Mouse (Mus musculus) heart, adult 8-10 months (tissue): Measurements from ENCODE around the gene Limk2. TPM values are rescaled to one million over a fixed set of nuclear protein-coding genes. Genes with fewer than 3 reads are reported as not detected.

Experiments
- DNase-seq: peaks from one replicate; pipeline ENCODE4 v3.0.0; 2022; ENCODE audit warnings: low spot score
- total RNA-seq, 4 experiments: library from RNA; stranded (reverse); gene quantifications; 2 replicates each; pipeline ENCODE4 v1.2.4; 2022

The Limk2 gene
- total RNA-seq, 4 experiments from 2014 or later: 16.7 to 25.5 (median 19.4) TPM

DNA sequence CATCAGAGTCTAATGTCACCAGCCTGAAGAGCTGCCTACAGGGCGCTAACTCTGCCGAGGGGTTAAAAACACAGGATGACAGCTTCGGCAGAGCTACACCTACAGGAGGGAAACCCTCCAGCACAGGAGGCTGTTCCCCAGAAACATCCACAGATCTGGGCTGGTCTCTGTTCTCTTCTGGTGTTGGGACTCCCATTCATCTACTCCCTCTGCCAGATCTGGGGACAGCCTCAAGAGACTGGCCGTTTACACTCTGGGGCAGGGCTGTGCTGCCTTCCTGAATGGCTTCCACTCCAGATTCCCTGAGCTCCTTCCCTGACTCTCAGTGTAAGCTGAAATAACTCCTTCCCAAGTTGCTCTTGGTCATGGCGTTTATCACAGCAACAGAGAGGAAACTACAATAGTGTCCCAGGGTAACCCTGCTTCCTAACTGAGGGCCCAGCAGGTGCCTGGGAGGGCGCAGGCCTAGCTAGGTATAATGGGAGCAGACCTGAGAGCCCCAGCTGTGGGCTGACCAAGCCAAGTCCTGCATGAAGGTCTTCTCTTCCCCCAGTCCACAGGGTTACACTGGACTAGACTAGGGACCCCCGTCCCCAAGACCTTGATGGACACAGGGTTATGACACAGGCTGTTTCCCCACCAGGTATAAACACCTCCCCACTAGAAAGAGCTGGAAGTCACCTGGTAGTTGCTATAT is 37.2 kb downstream of the Limk2 start:
- DNase-seq: no peak

DNA sequence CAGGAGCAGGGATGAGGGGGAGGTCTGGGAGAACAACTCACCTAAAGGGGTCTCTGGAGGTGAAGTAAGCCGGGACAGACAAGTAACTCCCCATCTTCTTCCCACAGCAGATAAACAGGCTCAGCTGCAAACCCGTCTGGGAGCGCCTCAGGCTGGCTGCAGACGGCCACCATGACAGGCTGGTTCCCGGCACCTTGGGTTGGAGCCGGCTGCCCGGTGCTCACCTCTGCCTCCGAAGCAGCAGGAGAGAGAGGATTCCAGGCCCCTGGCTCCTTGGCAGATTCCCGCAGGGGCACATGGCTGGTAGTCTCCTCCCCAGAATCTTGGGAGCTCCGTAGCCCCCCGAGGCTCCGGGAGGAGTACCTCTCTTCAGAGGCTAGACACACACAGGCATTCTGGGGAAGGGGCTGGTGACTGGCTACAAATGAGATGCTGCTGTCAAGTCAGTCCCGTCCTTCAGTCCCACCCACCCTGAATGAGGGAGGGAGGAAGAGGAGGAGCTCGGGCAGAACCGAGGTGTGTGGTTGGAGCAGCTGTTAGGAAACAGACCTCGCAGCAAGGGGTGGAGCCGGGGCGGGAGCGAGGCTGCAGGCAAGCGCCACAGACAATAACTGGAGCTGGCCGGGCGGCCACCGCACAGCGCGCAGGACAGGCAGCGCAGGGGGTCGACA is 37.9 kb downstream of the Limk2 start:
- peak; percentile 73 for DNase-seq

DNA sequence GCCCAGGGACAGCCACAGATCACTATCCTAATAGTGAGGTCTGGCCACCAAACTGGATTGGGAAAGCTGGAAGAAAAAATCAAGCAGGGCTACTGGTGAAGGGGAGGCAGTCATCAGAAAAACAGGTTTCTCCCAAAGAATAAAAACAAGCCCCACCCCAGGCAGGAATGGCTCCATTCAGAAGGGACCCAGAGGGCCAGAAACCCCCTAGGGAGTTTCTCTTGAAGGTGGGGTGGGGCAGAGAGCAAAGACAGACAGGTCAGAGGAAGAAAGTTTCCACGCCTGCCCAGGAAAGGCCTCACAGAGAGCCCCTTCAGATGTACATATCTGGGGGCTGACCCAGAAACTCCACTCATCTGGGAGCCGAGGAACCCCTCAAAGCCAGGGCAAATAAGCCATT is 38.8 kb downstream of the Limk2 start:
- no peak for DNase-seq

DNA sequence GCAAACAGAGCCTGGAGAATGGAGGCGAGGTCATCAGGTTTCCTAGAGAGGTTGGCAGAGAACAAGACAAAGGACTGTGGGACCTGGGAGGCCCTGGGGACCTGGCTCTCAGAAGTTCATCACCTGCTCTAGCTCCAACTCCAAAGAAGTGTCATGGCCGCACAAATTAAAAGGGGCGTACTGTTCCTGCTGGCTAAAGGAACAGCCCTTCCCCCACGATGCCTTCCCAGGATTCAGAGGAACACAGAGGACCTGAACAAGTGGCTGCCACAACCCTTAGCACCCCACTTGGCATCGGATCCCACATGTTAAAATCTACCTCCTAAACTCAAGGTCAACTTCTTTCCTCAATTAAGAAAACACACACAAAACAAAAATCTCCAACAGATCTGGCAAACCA is 39.5 kb downstream of the Limk2 start:
- no peak for DNase-seq

DNA sequence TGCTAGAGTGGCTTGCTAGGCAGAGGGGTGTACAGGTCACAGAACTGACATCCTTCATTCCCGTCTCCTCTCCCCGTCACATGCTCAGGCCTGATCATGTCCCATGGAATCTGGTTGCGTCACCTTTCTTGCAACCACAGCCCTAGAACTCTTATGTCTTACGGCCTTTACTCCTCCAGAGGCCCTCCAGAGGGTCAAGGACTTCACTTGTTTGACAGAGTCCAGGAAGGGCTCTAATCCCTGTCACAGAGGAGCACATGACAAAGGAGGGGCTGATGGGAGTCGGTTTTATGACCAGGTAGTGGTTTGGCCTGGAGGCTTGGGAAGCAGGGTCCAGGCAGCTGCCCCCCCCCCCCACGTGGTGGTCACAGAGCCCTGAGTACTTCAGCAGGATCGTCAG is 40.0 kb downstream of the Limk2 start:
- DNase-seq: no peak

DNA sequence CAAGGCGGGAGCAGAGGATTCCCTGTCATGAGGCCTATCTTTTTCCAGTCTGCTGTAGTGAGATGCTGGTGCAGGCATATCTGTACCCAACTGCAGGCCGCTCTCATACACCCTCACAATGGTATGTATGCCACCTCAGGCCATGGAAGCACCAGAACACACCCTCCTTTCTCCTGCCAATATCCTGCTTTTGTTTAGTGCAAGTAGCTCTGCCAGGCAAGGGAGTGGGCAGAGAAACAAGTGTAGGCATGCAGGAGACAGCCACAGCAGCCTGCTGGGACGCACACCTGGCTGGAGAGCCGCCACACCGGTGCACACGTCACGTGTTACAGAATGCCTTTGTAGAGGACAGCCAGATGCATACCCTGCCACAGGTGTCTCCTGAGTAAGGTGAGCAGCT is 42.6 kb downstream of the Limk2 start:
- DNase-seq: no peak

DNA sequence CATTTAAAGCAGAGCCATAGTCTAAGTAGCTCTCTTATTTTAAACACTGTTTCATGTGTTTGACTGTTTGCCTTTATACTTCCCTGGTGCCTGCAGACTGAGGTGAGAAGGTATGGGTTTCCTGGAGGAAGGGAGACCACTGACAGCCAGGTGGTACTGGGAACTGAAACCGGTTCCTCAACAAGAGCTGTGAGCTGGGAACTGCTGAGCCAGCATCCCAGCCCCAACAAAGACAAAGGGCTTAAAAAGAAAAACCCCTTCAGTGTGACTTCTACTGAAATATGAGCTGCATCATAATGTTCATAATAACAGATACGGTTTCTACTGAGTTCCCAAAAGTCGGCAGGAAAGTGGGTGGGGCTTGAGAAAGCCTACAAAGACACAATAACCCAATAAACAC is 46.1 kb downstream of the Limk2 start:
- DNase-seq: no peak

DNA sequence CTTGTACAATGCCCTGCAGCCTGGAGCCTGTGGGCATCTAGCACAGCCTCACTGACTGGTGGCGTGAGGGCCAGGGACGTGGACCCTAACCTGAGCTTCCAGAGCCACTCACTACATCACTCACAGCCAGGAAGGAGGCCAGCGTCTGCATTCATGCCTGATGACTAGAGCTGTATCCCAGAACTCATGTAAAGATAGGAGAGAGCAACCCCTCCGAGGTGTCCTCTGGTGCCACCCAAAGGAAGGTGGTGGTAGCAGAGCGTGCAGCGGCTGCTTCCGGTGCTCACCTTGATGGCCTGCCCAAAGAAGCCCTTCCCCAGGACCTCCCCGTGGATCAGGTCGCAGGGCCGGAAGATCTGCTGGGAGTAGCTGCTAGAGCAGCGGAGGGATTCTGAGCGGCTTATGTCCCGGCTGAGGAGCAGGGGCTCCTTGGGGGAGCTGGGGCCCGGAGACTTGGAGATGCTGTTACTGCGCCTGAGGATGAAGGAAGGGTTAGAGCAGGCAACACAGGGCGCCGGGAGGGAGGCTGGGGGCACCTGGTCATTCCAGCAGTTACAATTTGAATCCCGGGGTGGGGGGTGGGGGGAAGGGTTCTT is 55.9 kb downstream of the Limk2 start:
- no peak for DNase-seq

DNA sequence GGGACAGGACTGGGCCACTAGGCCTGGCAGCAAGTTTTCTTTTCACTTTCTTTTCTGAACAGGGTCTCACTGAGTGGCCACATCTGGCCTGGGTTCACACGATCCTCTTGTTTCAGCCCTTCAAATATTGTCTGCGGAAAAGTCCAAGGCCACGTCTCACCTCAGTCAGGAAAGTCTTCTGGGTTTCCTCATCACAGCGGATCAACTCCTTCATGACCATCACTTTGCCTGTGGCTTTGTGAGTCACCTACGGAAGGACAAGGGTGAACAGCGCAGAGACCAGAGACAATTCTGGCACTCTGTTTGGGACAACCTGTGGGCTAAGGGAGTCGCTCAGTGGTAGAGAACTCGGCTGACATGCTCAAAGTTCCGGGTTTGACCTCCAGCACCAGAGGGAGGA is 56.9 kb downstream of the Limk2 start:
- DNase-seq: no peak

DNA sequence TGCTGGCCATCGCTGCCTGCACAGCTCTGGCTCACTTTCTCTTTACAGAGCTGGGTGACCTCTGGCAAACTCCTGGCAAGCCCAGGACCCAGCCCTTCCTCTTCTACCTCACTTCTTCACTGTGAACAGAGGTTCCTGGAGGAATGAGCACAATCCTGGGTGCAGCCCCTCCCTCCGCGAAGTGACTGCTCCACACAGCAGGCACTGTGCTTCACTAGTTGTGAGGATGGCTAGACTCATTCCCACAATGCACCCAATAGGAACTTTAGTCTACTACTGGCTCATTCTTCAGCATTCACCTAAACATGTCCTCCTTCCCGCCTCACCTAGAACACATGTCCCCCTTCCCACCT is 59.7 kb downstream of the Limk2 start:
- DNase-seq: no peak

DNA sequence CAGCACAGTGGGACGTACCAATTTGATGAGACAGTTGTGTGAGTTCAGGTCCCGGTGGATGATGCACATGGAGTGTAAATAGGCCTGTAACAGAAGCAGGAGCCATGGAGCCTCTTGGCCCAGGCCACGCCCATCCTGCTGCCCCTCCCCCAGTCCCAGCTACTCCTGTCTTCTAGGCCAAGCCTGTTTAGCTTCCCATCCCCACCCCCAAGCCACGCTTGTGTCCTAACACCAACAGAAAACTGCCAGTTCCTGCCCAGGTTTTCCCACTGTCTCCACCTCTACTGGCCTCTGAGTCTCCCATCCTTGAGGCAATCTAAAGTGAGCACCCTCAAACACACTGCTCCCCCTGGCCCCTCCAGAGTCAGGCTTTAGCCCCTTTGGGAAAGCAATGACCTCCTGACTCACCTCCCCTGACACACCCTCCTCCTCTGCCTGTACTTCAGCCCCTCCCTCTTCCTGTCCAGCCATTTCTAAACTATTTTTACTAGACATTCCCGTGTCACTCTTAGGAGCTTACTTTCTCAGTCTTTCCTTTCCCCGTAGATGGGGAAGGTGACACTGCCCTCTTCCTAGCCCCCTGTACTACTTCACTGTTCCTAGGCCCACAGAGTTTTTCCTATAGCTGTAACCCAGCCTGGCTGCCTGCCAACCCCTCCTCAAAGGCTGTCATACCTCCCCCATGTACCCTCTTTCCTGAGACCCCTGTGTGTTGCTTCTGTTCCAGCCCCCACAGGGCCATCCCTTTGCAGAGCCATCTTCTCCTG is 60.2 kb downstream of the Limk2 start:
- no peak for DNase-seq

DNA sequence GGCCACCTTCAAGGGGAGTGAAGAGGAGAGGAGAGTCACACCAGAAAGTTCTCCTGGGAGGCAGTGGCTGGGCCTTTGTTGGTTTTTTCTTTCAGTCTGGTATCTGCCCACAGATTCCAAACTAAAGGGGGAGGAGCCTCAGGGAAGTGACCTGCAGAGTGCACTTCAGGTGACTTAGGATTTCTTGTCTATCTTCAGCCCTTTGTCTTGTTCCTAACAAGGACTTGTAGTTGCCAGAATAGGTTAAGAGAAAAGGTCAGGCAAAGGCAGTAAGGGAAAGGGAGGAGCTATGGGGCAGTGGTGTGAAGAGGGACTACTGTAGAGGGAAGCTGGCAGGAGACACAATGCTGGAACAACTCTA is 61.2 kb downstream of the Limk2 start:
- no peak for DNase-seq

DNA sequence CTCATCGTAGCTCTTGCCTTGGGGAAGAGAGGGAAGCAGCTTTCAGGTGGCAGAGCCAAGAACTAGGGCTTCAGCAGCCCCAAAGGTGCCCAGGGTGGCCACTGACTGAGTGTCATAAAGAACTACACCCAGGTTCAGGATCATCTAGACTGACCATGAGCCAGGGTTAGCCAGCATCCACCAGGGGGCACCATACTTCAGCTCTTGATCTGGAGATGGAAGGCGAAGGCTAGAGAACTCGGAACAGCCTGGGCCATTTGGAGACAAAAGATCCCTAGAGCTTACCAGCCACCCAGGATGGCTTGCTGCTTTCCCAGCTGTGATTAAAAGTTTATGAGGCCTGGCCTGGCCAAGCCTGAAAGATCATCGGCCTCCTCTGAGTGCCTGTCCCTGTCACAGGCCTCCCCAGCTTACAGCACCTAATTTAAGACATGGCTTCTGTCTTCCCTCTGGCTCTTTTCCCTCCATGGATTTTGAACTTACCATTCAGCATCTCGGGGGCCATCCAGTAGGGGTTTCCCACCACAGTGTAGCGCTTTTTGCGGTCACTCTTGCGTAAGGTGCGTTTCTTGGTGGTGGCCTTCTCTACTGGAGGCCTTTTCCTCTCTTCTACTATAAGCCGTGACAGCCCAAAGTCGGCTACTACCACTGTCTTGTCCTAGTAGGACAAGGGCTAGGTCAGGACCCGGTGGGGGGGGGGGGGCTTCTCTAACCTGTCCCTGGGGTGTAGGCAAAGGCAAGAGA is 61.7 kb downstream of the Limk2 start:
- peak; percentile 85 for DNase-seq

DNA sequence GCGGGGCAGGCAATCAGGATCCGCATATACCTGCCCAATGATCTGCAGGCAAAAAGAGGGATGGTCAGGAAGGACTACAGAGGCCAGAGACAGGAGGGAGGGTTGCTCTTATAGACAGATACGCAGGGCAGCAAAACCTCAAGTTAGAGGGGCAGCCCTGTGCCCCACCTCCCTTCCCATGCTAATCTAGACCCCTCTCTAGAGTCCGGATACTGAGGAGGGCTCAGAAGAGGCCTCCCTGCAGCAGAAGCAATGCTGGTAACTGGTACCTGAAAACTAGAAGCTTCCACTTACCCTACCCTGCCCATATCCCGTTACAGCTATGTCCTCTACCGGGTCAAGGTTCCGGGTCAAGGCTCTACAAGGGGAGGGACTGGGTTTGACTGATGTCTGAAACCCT is 62.6 kb downstream of the Limk2 start:
- DNase-seq: no peak

DNA sequence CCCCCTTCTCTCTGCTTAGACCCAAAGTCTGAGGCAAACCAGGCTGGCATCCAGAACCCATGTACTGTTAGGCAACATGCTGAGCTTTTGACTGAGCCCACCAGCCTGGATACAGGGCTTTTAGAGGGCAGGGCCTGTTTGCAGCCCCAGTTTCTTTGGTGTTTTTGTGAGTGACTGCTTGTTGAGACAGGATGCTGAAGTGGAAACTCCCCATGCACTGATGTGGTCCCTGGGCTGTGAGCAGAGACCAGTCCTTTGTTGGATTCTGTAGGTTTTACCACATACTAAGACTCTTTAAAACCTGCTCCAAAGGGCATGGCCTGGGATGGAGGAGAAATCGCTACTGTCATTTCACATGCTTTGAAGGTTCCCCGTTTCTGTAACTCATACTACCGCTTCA is 64.1 kb downstream of the Limk2 start:
- no peak for DNase-seq

DNA sequence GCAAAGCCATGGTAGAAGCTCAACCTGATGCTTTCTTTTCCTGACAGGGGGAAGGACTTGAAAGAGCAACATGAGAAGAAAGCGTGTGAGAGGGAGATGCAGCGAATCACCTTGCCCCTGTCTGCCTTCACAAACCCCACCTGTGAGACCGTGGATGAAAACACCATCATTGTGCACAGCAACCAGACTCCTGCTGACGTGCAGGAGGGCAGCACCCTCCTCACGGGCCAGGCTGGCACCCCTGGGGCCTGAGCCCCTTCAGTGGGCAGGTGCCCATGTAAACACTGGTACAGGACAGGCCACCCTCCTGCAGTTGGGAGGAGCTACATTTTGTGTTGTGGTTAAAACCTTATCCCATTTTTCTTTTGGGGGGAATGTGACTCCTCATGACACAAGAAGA is 67.5 kb downstream of the Limk2 start:
- DNase-seq: no peak

DNA sequence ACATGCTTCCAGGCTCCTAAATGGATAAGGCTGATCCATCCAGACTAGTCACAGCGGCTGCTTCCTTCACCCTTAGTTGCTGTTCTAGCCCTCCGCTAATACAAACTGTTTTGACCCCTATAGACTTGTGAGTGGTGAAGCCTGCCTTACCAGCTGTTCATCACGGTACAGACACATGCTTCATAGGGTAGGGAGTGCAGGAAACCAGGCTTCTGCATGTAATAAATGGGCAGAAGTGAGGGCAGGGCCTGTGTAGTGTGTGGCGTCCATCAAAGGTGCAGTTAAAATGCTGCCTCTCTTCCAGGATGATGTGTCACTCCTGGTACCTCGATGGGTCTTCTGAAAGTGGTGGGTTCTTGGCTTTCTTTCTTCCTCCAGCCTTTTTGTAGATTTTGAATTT is 71.0 kb downstream of the Limk2 start:
- DNase-seq: no peak

DNA sequence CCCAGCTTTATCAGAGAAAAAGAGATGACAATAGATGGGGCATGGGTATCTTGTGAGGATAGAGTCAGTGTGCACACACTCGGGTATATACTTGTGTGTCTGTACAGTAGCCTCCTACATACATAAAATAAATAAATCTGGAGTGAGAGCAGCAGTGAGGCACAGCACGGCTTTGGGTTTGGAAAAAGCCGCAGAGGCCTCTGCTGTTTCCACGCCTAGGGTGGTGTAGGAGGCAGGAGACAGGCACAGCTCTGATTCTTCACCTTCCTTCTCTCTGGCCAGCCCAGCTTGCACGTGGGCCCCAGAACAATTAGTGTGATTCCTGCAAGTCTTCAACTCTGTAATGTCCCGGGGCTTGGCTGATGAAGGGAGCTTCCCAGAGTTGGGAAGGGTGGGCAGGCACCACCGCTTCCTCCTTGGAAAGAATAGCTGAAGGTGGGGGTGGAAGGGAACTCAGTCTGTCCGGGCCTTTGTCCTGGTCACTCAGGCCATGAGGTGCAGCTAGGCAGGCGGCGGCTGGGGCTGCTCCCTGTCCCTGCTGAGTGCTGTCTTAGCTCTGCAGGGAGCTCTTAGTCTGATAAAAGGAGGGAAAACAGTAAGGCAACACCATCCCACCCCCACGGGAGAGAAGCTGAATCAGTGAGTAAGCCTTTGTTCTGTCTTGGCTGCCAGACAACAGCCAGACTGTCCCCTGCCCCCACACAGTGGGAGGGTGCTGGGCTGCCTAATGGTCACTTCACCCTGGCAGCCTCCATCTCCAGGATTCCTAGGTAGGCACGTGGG is 71.6 kb downstream of the Limk2 start:
- DNase-seq: no peak

DNA sequence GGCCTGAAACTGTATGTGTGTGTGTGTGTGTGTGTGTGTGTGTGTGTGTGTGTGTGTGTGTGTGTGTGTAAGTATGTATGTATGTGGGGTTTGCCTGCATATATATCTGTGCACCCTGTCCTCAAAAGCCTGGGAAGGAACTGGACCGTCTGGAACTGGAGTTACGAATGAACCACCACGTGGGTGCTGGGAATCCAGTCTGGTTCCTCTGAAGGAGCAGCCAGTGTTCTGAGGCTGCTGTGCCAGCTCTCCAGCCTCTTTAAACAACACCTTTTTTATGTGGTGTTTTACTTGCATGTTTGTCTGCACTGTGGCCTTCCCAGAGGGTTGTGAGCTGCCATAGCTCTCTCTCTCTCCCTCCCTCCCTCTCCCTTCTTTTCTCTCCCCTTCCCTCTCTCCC is 72.4 kb downstream of the Limk2 start:
- no peak for DNase-seq

DNA sequence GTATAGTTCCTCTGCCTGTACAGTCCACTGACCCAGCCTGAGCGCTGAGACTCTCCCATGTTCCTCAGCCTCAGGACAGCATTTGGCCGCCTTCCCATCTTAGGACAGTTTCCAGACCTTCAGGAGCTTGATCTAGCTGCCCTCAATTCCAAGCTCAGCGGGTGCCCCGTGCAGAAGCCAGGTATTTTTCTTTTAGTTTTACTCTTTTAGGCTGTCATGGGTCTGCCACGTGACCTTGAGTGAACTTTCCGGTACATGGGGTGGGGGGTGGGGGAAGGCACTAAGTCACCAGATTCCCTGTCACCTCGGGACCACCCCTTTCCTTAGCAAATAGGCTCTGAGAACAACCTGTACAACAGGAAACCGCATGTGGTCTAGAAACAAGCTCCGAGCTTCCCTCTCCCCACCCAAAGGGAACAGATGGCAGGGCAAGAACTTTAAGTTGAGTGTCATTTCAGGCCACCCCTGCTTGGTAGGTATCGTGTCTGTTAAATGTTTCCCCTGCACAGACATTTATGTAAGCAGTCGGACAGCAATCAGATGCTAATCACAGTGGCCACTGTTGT is 73.3 kb downstream of the Limk2 start:
- peak; percentile 69 for DNase-seq
